Mouse (Mus musculus) heart, embryonic 13.5 days (tissue): Measurements from ENCODE around the gene Rph3a. TPM values are rescaled to one million over a fixed set of nuclear protein-coding genes. Genes with fewer than 3 reads are reported as not detected.

Experiments used
- ATAC-seq: fragments of 200-750 bp; cut with Nextera tagmentation; 2 replicates; pipeline ENCODE4 v1.8.0; 2017; ENCODE audit warnings: moderate TSS enrichment; ENCODE audit not compliant: insufficient number of reproducible peaks, low FRiP score, low TSS enrichment; ENCODE audit errors: extremely low read depth
- H3K27ac ChIP-seq: fragments of 300-500 bp; sonication (generic); replicated peaks from 2 replicates; pipeline ENCODE4 v1.5.1; 2015; ENCODE audit warnings: moderate library complexity, mild to moderate bottlenecking, inconsistent platforms
- H3K27me3 ChIP-seq: fragments of 300-500 bp; sonication (generic); replicated peaks from 2 replicates; pipeline ENCODE4 v1.6.1; 2015; ENCODE audit warnings: mild to moderate bottlenecking, inconsistent platforms
- H3K36me3 ChIP-seq: fragments of 300-500 bp; sonication (generic); 2 replicates; pipeline ENCODE4 v1.6.1; 2015; ENCODE audit warnings: mild to moderate bottlenecking, inconsistent platforms
- H3K4me1 ChIP-seq: fragments of 300-500 bp; sonication (generic); 2 replicates; pipeline ENCODE4 v1.6.1; 2015; ENCODE audit warnings: inconsistent platforms
- H3K4me2 ChIP-seq: fragments of 300-500 bp; sonication (generic); 2 replicates; pipeline ENCODE4 v1.6.1; 2015; ENCODE audit warnings: inconsistent platforms, mild to moderate bottlenecking, moderate library complexity
- H3K4me3 ChIP-seq: fragments of 300-500 bp; sonication (generic); 2 replicates; pipeline ENCODE4 v1.5.1; 2015; ENCODE audit warnings: moderate library complexity, mild to moderate bottlenecking, inconsistent platforms
- H3K9ac ChIP-seq: fragments of 300-500 bp; sonication (generic); 2 replicates; pipeline ENCODE4 v1.6.1; 2015; ENCODE audit warnings: inconsistent platforms, mild to moderate bottlenecking, moderate library complexity
- H3K9me3 ChIP-seq: fragments of 300-500 bp; sonication (generic); 2 replicates; pipeline ENCODE4 v1.6.1; 2016; ENCODE audit warnings: inconsistent platforms
- WGBS: fragments of 180-500 bp; shearing (Covaris S2); methylation state at CpG from one replicate; pipeline ENCODE4 v1.1.7; 2015; ENCODE audit warnings: mixed read lengths; 5-methylcytosine and 5-hydroxymethylcytosine counted together
- polyA plus RNA-seq: library from polyadenylated mRNA; unstranded; fragments of >200 nt; fragmentation: Nextera tagmentation; extraction: Ambion mirVana; gene quantifications from 2 replicates; pipeline ENCODE4 v1.2.1, GENCODE M21; 2015

Gene Rph3a
- polyA plus RNA-seq, 1 experiment from 2014 or later = not detected

DNA sequence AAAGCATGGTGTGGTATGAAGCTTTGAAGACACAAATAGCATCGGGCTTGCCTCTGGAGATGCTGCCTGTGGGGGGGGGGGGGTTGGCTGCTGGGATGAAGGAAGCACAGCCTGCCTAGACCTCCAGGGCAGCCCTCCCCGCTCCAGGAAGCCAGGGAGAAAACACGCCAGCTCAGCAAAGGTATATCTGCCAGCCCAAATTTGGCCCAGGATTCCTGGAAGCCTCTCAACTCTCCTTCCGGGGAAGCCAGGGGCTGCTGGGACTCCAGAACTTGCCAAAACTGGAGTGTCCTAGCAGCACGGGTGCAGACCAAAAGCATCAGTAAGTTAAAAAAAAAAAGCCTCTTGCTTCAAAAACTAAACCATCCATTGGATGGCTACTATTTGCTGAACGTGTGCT lies 37.6 kb downstream of the Rph3a start:
- Histone ChIP-seq H3K9ac (no peak overlapping the region), H3K4me1 (no peaks in the 10 kb centered on the region), H3K9me3 (no peaks in the 10 kb centered on the region), H3K27me3 (peaks cover 3% of the 10 kb centered on the region), H3K27ac (no peak overlapping the region), H3K4me2 (no peak overlapping the region), H3K36me3 (no peaks in the 10 kb centered on the region), H3K4me3 (no peak overlapping the region)
- no peak for ATAC-seq
- WGBS = 68% methylated on average over 6 of the region's 6 CpGs

DNA sequence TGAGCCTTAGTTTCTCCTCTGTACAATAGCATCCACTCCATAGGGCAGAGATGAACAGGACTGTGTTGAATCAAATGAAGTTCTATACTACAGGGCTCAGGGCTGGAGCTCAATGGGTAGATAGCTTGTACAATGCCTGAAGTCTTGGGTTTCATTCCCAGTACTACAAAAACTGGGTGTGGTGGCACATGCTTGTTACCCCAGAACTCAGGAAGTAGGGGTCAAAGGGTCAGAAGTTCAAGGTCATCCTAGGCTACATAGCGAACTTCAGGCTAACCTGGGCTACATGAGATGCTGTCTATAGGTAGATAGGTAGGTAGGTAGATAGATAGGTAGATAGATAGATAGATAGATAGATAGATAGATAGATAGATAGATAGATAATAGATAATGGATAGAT lies 38.6 kb downstream of the Rph3a start:
- Histone ChIP-seq H3K9me3 (no peaks in the 10 kb centered on the region), H3K4me2 (no peak overlapping the region), H3K4me1 (no peaks in the 10 kb centered on the region), H3K9ac (no peak overlapping the region), H3K36me3 (no peaks in the 10 kb centered on the region), H3K27ac (no peak overlapping the region), H3K27me3 (peaks cover 3% of the 10 kb centered on the region), H3K4me3 (no peak overlapping the region)
- 67% methylated on average over 1 of the region's 1 CpGs for WGBS
- no peak for ATAC-seq

GRCm38 (mm10) chr5:120969703-120970102 lies 40.2 kb downstream of the Rph3a start:
- Histone ChIP-seq H3K36me3 (no peaks in the 10 kb centered on the region), H3K9me3 (no peaks in the 10 kb centered on the region), H3K4me1 (no peaks in the 10 kb centered on the region), H3K9ac (no peak overlapping the region), H3K4me3 (no peak overlapping the region), H3K27me3 (peaks cover 3% of the 10 kb centered on the region), H3K27ac (no peak overlapping the region), H3K4me2 (no peak overlapping the region)
- WGBS = 48% methylated on average over 4 of the region's 4 CpGs
- no peak for ATAC-seq

DNA sequence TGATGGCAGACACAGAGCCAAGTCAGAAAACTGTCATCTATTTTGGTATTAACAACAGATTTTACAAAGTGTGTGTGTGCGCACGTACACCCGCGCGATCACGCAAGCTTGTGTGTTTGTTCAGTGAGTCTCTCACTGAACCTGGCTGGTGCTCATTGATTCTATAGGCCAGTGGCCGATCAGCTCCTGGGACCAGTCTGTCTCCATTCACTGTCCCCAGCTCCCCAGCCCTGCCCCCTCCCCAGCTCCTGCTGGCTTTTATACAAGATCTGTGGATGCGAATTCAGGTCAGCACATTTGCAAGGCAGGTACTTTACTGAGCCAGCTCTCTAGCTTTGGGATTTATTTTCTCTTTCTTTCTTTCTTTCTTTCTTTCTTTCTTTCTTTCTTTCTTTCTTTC lies 41.1 kb downstream of the Rph3a start:
- no peak overlapping the region for H3K4me2 ChIP-seq

DNA sequence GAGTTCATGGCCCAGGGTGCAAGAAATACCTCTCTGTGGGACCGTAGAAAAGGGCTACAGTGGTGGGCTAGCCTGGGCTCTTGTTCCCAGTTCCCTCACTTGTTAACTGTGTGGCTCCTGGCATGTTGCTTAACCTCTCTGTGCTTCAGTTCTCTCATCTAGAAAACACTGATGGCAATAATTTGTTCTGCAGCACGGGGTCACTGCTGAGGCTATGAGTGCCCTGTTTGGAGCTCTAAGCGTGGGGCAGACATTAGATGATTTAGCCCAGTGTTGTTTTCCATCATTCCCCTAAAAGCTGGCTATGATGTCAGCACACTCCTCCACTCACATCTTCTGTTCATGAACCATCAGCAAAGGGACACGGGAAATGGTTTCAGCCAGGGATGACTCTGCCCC lies 41.8 kb downstream of the Rph3a start:
- no peaks in the 10 kb centered on the region for H3K36me3 ChIP-seq
- H3K4me1 ChIP-seq = no peaks in the 10 kb centered on the region
- H3K27me3 ChIP-seq = no peaks in the 10 kb centered on the region; the same call in 1 of the 2 replicates
- WGBS = 59% methylated on average over 4 of the region's 4 CpGs
- no peak overlapping the region for H3K4me3 ChIP-seq
- H3K9ac ChIP-seq = no peak overlapping the region
- no peaks in the 10 kb centered on the region for H3K9me3 ChIP-seq
- no peak for ATAC-seq
- H3K27ac ChIP-seq = no peak overlapping the region
- H3K4me2 ChIP-seq = no peak overlapping the region

More for the DNA sequence above, 41.1 kb downstream of the Rph3a start:
- Histone ChIP-seq H3K27me3 (peaks cover 3% of the 10 kb centered on the region), H3K4me1 (no peaks in the 10 kb centered on the region), H3K36me3 (no peaks in the 10 kb centered on the region), H3K9me3 (no peaks in the 10 kb centered on the region), H3K4me3 (no peak overlapping the region), H3K27ac (no peak overlapping the region), H3K9ac (no peak overlapping the region)
- ATAC-seq = no peak
- WGBS = 86% methylated on average over 8 of the region's 8 CpGs

GRCm38 (mm10) chr5:120967355-120968133 lies 42.3 kb downstream of the Rph3a start:
- Histone ChIP-seq H3K4me3 (no peak overlapping the region), H3K9ac (no peak overlapping the region), H3K4me1 (no peaks in the 10 kb centered on the region), H3K9me3 (no peaks in the 10 kb centered on the region), H3K27me3 (no peaks in the 10 kb centered on the region; the same call in 1 of the 2 replicates), H3K36me3 (no peaks in the 10 kb centered on the region), H3K4me2 (no peak overlapping the region), H3K27ac (no peak overlapping the region)
- WGBS = 68% methylated on average over 13 of the region's 13 CpGs
- ATAC-seq = no peak

- no peak overlapping the region for H3K9ac ChIP-seq
- no peaks in the 10 kb centered on the region for H3K4me1 ChIP-seq
- H3K4me2 ChIP-seq = no peak overlapping the region
- 72% methylated on average over 8 of the region's 8 CpGs for WGBS
- no peaks in the 10 kb centered on the region; the same call in 1 of the 2 replicates for H3K27me3 ChIP-seq
- no peak overlapping the region for H3K27ac ChIP-seq
- H3K9me3 ChIP-seq = peaks cover 3% of the 10 kb centered on the region; the same call in 1 of the 2 replicates
- ATAC-seq = no peak
- H3K36me3 ChIP-seq = no peaks in the 10 kb centered on the region
- no peak overlapping the region for H3K4me3 ChIP-seq
These were observed 43.0 kb downstream of the Rph3a start for GRCm38 (mm10) chr5:120966894-120967293.

DNA sequence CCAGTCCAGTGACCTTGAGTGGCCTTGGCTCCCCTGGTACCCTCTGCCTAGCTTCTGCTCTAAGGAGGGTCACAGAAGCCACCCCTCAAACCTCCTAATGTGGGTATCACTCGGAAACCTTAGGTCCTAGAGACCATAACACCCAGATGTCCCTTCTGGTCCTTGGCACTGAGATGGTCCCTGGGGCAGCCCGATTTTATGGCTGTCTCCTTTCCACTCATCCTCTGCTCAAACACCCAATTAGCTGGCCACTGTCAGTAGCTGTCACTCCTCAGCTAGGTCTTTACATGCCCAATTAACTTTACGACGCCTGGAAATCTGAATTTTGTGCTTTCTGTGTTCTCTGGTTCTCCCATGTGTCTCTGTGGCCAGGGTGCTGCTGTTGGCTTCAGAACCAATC lies 43.7 kb downstream of the Rph3a start:
- Histone ChIP-seq H3K9ac (no peak overlapping the region), H3K4me3 (no peak overlapping the region), H3K4me2 (no peak overlapping the region), H3K4me1 (no peaks in the 10 kb centered on the region), H3K27me3 (no peaks in the 10 kb centered on the region; the same call in 1 of the 2 replicates), H3K36me3 (no peaks in the 10 kb centered on the region), H3K9me3 (peaks cover 3% of the 10 kb centered on the region; the same call in 1 of the 2 replicates), H3K27ac (no peak overlapping the region)
- no peak for ATAC-seq
- 82% methylated on average over 4 of the region's 4 CpGs for WGBS

GRCm38 (mm10) chr5:120961004-120961403 lies 48.9 kb downstream of the Rph3a start:
- H3K4me3 ChIP-seq = no peak overlapping the region
- no peak for ATAC-seq
- H3K4me1 ChIP-seq = no peaks in the 10 kb centered on the region
- no peak overlapping the region for H3K9ac ChIP-seq
- H3K27me3 ChIP-seq = no peaks in the 10 kb centered on the region
- H3K36me3 ChIP-seq = no peaks in the 10 kb centered on the region
- peaks cover 5% of the 10 kb centered on the region; the same call in 1 of the 2 replicates for H3K9me3 ChIP-seq
- 49% methylated on average over 4 of the region's 4 CpGs for WGBS
- H3K4me2 ChIP-seq = no peak overlapping the region
- H3K27ac ChIP-seq = no peak overlapping the region

GRCm38 (mm10) chr5:120953974-120954373 lies 55.9 kb downstream of the Rph3a start:
- Histone ChIP-seq H3K4me3 (no peak overlapping the region), H3K9me3 (no peaks in the 10 kb centered on the region), H3K4me2 (no peak overlapping the region), H3K27me3 (0 out of 2 replicates have a peak, but pooled peaks cover 3% of the 10 kb centered on the region), H3K9ac (no peak overlapping the region), H3K36me3 (no peaks in the 10 kb centered on the region), H3K27ac (no peak overlapping the region), H3K4me1 (no peaks in the 10 kb centered on the region)
- WGBS = 18% methylated on average over 5 of the region's 5 CpGs
- no peak for ATAC-seq

GRCm38 (mm10) chr5:120952242-120952770 lies 57.6 kb downstream of the Rph3a start:
- Histone ChIP-seq H3K27ac (no peak overlapping the region), H3K9ac (no peak overlapping the region), H3K9me3 (no peaks in the 10 kb centered on the region), H3K36me3 (no peaks in the 10 kb centered on the region), H3K4me2 (no peak overlapping the region), H3K4me3 (no peak overlapping the region), H3K27me3 (0 out of 2 replicates have a peak, but pooled peaks cover 3% of the 10 kb centered on the region), H3K4me1 (no peaks in the 10 kb centered on the region)
- WGBS = 59% methylated on average over 10 of the region's 10 CpGs
- ATAC-seq = no peak

DNA sequence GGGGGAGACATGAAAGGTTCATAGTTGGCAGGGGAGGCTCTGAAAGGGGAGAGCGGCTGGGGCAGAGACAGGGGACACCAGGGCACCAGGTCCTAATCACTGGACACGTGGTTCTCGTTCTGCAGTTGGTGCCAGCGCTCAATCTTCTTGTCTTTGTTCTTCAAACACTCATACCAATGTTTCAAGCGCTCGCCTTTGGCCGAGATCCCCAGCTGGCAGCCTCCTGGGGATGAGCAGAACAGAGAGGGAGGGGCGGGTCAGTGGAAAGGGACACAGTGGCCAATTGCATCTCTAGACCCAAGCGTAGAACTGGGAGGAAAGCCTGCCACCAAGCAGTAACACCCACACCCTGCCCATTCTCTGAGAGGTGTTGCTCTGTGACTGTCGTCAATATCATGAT lies 67.8 kb downstream of the Rph3a start:
- 63% methylated on average over 10 of the region's 10 CpGs for WGBS
- H3K4me3 ChIP-seq = no peak overlapping the region
- ATAC-seq = no peak
- H3K27ac ChIP-seq = no peak overlapping the region
- H3K9me3 ChIP-seq = no peaks in the 10 kb centered on the region
- H3K4me2 ChIP-seq = no peak overlapping the region
- H3K9ac ChIP-seq = no peak overlapping the region
- H3K27me3 ChIP-seq = no peaks in the 10 kb centered on the region
- no peaks in the 10 kb centered on the region for H3K36me3 ChIP-seq
- H3K4me1 ChIP-seq = no peaks in the 10 kb centered on the region
